Mouse (Mus musculus) stomach, embryonic 14.5 days (tissue): ENCODE data around the gene Syne3. TPM values are rescaled to one million over a fixed set of nuclear protein-coding genes. Genes with fewer than 3 reads are reported as not detected.

Experiments
- ATAC-seq: fragments of 200-750 bp; cut with Nextera tagmentation; 2 replicates; pipeline ENCODE4 v1.8.0; 2017; ENCODE audit warnings: low read depth, moderate TSS enrichment; ENCODE audit not compliant: insufficient number of reproducible peaks, insufficient read depth, low FRiP score
- H3K27ac ChIP-seq: fragments of 300-500 bp; sonication (generic); 2 replicates; pipeline ENCODE4 v1.5.1; 2014; ENCODE audit warnings: mild to moderate bottlenecking, low read length, moderate library complexity, mixed read lengths
- H3K27me3 ChIP-seq: fragments of 300-500 bp; sonication (generic); 2 replicates; pipeline ENCODE4 v1.6.1; 2014; ENCODE audit warnings: low read length, control low read depth, mixed read lengths; ENCODE audit not compliant: control insufficient read depth, insufficient read depth
- H3K36me3 ChIP-seq: fragments of 300-500 bp; sonication (generic); 2 replicates; pipeline ENCODE4 v1.6.1; 2014; ENCODE audit warnings: mild to moderate bottlenecking, control low read depth, low read length, moderate library complexity, mixed read lengths; ENCODE audit not compliant: control insufficient read depth, insufficient read depth
- H3K4me1 ChIP-seq: fragments of 300-500 bp; sonication (generic); 2 replicates; pipeline ENCODE4 v1.6.1; 2014; ENCODE audit warnings: low read length, control low read depth, mixed read lengths; ENCODE audit not compliant: control insufficient read depth, insufficient read depth
- H3K4me2 ChIP-seq: fragments of 300-500 bp; sonication (generic); replicated peaks from 2 replicates; pipeline ENCODE4 v1.6.1; 2014; ENCODE audit warnings: low read depth, low read length, control low read depth
- H3K4me3 ChIP-seq: fragments of 300-500 bp; sonication (generic); 2 replicates; pipeline ENCODE4 v1.5.1; 2014; ENCODE audit warnings: low read depth, low read length, control low read depth
- H3K9ac ChIP-seq: fragments of 300-500 bp; sonication (generic); replicated peaks from 2 replicates; pipeline ENCODE4 v1.6.1; 2014; ENCODE audit warnings: low read depth, mild to moderate bottlenecking, control low read depth, low read length, moderate library complexity, mixed read lengths
- H3K9me3 ChIP-seq: fragments of 300-500 bp; sonication (generic); 2 replicates; pipeline ENCODE4 v1.6.1; 2016; ENCODE audit warnings: low read depth, low read length, control low read depth; ENCODE audit not compliant: control insufficient read depth
- WGBS: fragments of 180-500 bp; shearing (Covaris S2); extraction: QIAGEN DNeasy Blood & Tissue Kit; methylation state at CpG from one replicate; pipeline ENCODE4 v1.1.7; 2014; 5-methylcytosine and 5-hydroxymethylcytosine counted together
- polyA plus RNA-seq: library from polyadenylated mRNA; unstranded; fragments of >200 nt; fragmentation: Nextera tagmentation; extraction: Ambion mirVana; gene quantifications from 2 replicates; pipeline ENCODE4 v1.2.1, GENCODE M21; 2014

Syne3 gene
- 0.22 and 0.59 TPM in 2 replicates for polyA plus RNA-seq

- Histone ChIP-seq H3K27ac (no peak within 1 kb of the TSS), H3K9ac (peak within 1 kb of the TSS; percentile 31; the same call in 1 of the 2 replicates), H3K9me3 (no peaks in the 10 kb centered on the region), H3K36me3 (no peaks in the 10 kb centered on the region), H3K4me2 (peak within 1 kb of the TSS; percentile 66), H3K4me1 (peaks cover 10% of the 10 kb centered on the region), H3K4me3 (peak within 1 kb of the TSS; percentile 60), H3K27me3 (peaks cover 5% of the 10 kb centered on the region; the same call in 1 of the 2 replicates)
- ATAC-seq = peak; percentile 81
- under 1% methylated on average over 61 of the region's 66 CpGs for WGBS
Measured at GRCm38 (mm10) chr12:105009370-105010212, at the start of gene Syne3. TSS of gene Syne3 (minus strand) at chr12:105009809.

- H3K27ac ChIP-seq = no peak overlapping the region
- H3K36me3 ChIP-seq = no peaks in the 10 kb centered on the region
- H3K9me3 ChIP-seq = no peaks in the 10 kb centered on the region
- ATAC-seq = no peak
- H3K9ac ChIP-seq = no peak overlapping the region
- H3K4me2 ChIP-seq = no peak overlapping the region
- H3K27me3 ChIP-seq = no peaks in the 10 kb centered on the region
- 82% methylated on average over 6 of the region's 6 CpGs for WGBS
- no peaks in the 10 kb centered on the region for H3K4me1 ChIP-seq
- no peak overlapping the region for H3K4me3 ChIP-seq
Measured at GRCm38 (mm10) chr12:105055308-105055707, 45.7 kb upstream of the Syne3 start.

- no peaks in the 10 kb centered on the region for H3K36me3 ChIP-seq
- no peak overlapping the region for H3K4me3 ChIP-seq
- no peaks in the 10 kb centered on the region for H3K4me1 ChIP-seq
- no peak overlapping the region for H3K27ac ChIP-seq
- H3K27me3 ChIP-seq = no peaks in the 10 kb centered on the region
- no peak overlapping the region for H3K4me2 ChIP-seq
- ATAC-seq = no peak
- H3K9me3 ChIP-seq = no peaks in the 10 kb centered on the region
- 92% methylated on average over 15 of the region's 15 CpGs for WGBS
- no peak overlapping the region for H3K9ac ChIP-seq
Measured at GRCm38 (mm10) chr12:105054041-105054440, 44.4 kb upstream of the Syne3 start.

GRCm38 (mm10) chr12:105050898-105051297 lies 41.3 kb upstream of the Syne3 start:
- H3K36me3 ChIP-seq = no peaks in the 10 kb centered on the region
- no peak overlapping the region for H3K9ac ChIP-seq
- no peak overlapping the region for H3K27ac ChIP-seq
- H3K9me3 ChIP-seq = no peaks in the 10 kb centered on the region
- no peak overlapping the region for H3K4me3 ChIP-seq
- no peaks in the 10 kb centered on the region for H3K4me1 ChIP-seq
- 9% methylated on average over 4 of the region's 4 CpGs for WGBS
- H3K27me3 ChIP-seq = no peaks in the 10 kb centered on the region
- H3K4me2 ChIP-seq = no peak overlapping the region
- no peak for ATAC-seq

GRCm38 (mm10) chr12:105049813-105050212 lies 40.2 kb upstream of the Syne3 start:
- Histone ChIP-seq H3K36me3 (no peaks in the 10 kb centered on the region), H3K4me1 (no peaks in the 10 kb centered on the region), H3K9me3 (no peaks in the 10 kb centered on the region), H3K27me3 (no peaks in the 10 kb centered on the region), H3K4me2 (no peak overlapping the region), H3K27ac (no peak overlapping the region), H3K4me3 (no peak overlapping the region), H3K9ac (no peak overlapping the region)
- WGBS = 75% methylated on average over 12 of the region's 12 CpGs
- ATAC-seq = no peak

- H3K27ac ChIP-seq = no peak overlapping the region
- no peaks in the 10 kb centered on the region for H3K36me3 ChIP-seq
- no peak overlapping the region for H3K9ac ChIP-seq
- ATAC-seq = no peak
- no peaks in the 10 kb centered on the region for H3K9me3 ChIP-seq
- WGBS = 74% methylated on average over 17 of the region's 17 CpGs
- no peak overlapping the region for H3K4me3 ChIP-seq
- no peaks in the 10 kb centered on the region for H3K4me1 ChIP-seq
- H3K27me3 ChIP-seq = no peaks in the 10 kb centered on the region
- no peak overlapping the region for H3K4me2 ChIP-seq
Measured at GRCm38 (mm10) chr12:105048301-105048863, 38.8 kb upstream of the Syne3 start.

GRCm38 (mm10) chr12:105044775-105045174 lies 35.2 kb upstream of the Syne3 start:
- Histone ChIP-seq H3K9me3 (no peaks in the 10 kb centered on the region), H3K36me3 (peaks cover 21% of the 10 kb centered on the region), H3K27ac (no peak overlapping the region), H3K27me3 (no peaks in the 10 kb centered on the region), H3K4me2 (no peak overlapping the region), H3K4me3 (no peak overlapping the region), H3K9ac (no peak overlapping the region), H3K4me1 (peaks cover 5% of the 10 kb centered on the region; the same call in 1 of the 2 replicates)
- WGBS = 88% methylated on average over 9 of the region's 9 CpGs
- ATAC-seq = no peak

- Histone ChIP-seq H3K4me3 (no peak overlapping the region), H3K9ac (no peak overlapping the region), H3K9me3 (no peaks in the 10 kb centered on the region), H3K4me1 (peaks cover 7% of the 10 kb centered on the region; the same call in 1 of the 2 replicates), H3K27ac (no peak overlapping the region), H3K27me3 (no peaks in the 10 kb centered on the region), H3K4me2 (no peak overlapping the region), H3K36me3 (peaks cover 21% of the 10 kb centered on the region)
- 90% methylated on average over 5 of the region's 5 CpGs for whole genome bisulfite sequencing
- ATAC-seq = no peak
Measured at GRCm38 (mm10) chr12:105043081-105043480, 33.5 kb upstream of the Syne3 start.
